Mouse (Mus musculus): ENCODE data around the gene Commd9. TPM values are rescaled to one million over a fixed set of nuclear protein-coding genes. Genes with fewer than 3 reads are reported as not detected.

The Commd9 gene
- polyA plus RNA-seq (2015; fragmentation: Nextera tagmentation; extraction: Ambion mirVana): 23.0 and 25.3 TPM in 2 replicates

GRCm38 (mm10) chr2:101885768-101886438 lies at the start of gene Commd9:
Gene Commd9 (plus strand): TSS chr2:101886247.

GRCm38 (mm10) chr2:101882998-101883397 lies 3.0 kb upstream of the Commd9 start, which contains the start of gene Prr5l:
Gene Prr5l (minus strand): TSS chr2:101883027.

Other genes with a start within 250 kb of the Commd9 start
- gene Rag1, start 236.7 kb upstream of the Commd9 start, polyA plus RNA-seq (2015; fragmentation: Nextera tagmentation; extraction: Ambion mirVana): 0.90 and 1.6 TPM in 2 replicates
- 23.4 and 24.1 TPM in 2 replicates for gene B230118H07Rik, start 236.7 kb upstream of the Commd9 start, polyA plus RNA-seq (2015; fragmentation: Nextera tagmentation; extraction: Ambion mirVana)
- 4.0 and 4.6 TPM in 2 replicates for gene Traf6, start 207.8 kb upstream of the Commd9 start, polyA plus RNA-seq (2015; fragmentation: Nextera tagmentation; extraction: Ambion mirVana)
- 3.7 and 4.6 TPM in 2 replicates for gene Prr5l, start 3.2 kb upstream of the Commd9 start, polyA plus RNA-seq (2015; fragmentation: Nextera tagmentation; extraction: Ambion mirVana)